Mouse (Mus musculus) kidney, adult 2 months (tissue): ENCODE measurements around the gene Cercam. TPM values are rescaled to one million over a fixed set of nuclear protein-coding genes. Genes with fewer than 3 reads are reported as not detected.

Source experiments
- DNase-seq: peaks from one replicate; pipeline ENCODE4 v3.0.0; 2021
- H3K27ac ChIP-seq: fragments of 200-500 bp; 2 replicates; pipeline ENCODE4 v1.5.1; 2012; ENCODE audit warnings: low read depth, low read length, control low read depth, inconsistent platforms; ENCODE audit not compliant: insufficient read depth
- H3K27me3 ChIP-seq: fragments of 200-500 bp; replicated peaks from 2 replicates; pipeline ENCODE4 v1.6.1; 2012; ENCODE audit warnings: mild to moderate bottlenecking, moderate library complexity, low read length, inconsistent platforms; ENCODE audit not compliant: control insufficient read depth, insufficient read depth
- H3K36me3 ChIP-seq: fragments of 200-500 bp; 2 replicates; pipeline ENCODE4 v1.6.1; 2012; ENCODE audit warnings: mild to moderate bottlenecking, moderate library complexity, low read length, inconsistent platforms; ENCODE audit not compliant: control insufficient read depth, insufficient read depth
- H3K4me1 ChIP-seq: fragments of 200-500 bp; 2 replicates; pipeline ENCODE4 v1.6.1; 2011; ENCODE audit warnings: low read length; ENCODE audit not compliant: control insufficient read depth, insufficient read depth
- H3K4me3 ChIP-seq: fragments of 200-500 bp; 2 replicates; pipeline ENCODE4 v1.5.1; 2011; ENCODE audit warnings: mild to moderate bottlenecking, low read depth, low read length, control low read depth; ENCODE audit not compliant: insufficient read depth
- CTCF ChIP-seq: fragments of 200-500 bp; conservative IDR thresholded peaks from 2 replicates; pipeline ENCODE4 v1.5.1; 2011; ENCODE audit warnings: low read depth, mild to moderate bottlenecking, control low read depth, low read length, moderate library complexity, mixed read lengths; ENCODE audit not compliant: insufficient read depth, insufficient read length
- POLR2A ChIP-seq: fragments of 200-500 bp; IDR thresholded peaks from one replicate; pipeline ENCODE4 v1.6.1; 2011; ENCODE audit warnings: low read depth, low read length, control low read depth
- WGBS: fragments of 180-500 bp; shearing (Covaris S2); methylation state at CpG from one replicate; pipeline ENCODE4 v1.1.7; 2018; 5-methylcytosine and 5-hydroxymethylcytosine counted together
- polyA plus RNA-seq: library from polyadenylated mRNA; depleted of rRNA; stranded (reverse); fragments of >200 nt; gene quantifications from 2 replicates; pipeline ENCODE4 v1.2.3, GENCODE M21; 2012

Gene Cercam
- polyA plus RNA-seq, 1 experiment, result 2.3 TPM

GRCm38 (mm10) chr2:29833796-29834195, 35.2 kb upstream of the Cercam start:
- Histone ChIP-seq H3K4me3 (no peak overlapping the region), H3K27ac (no peak overlapping the region), H3K4me1 (no peaks in the 10 kb centered on the region), H3K36me3 (no peaks in the 10 kb centered on the region; the same call in 1 of the 2 replicates), H3K27me3 (no peaks in the 10 kb centered on the region)
- no peak for DNase-seq
- 90% methylated on average over 5 of the region's 5 CpGs for WGBS
- TF ChIP-seq POLR2A (no peak), CTCF (no peak)

GRCm38 (mm10) chr2:29835391-29835899, 33.5 kb upstream of the Cercam start:
- TF ChIP-seq CTCF (no peak), POLR2A (no peak)
- no peaks in the 10 kb centered on the region for H3K4me1 ChIP-seq
- H3K36me3 ChIP-seq, result no peaks in the 10 kb centered on the region; the same call in 1 of the 2 replicates
- H3K27ac ChIP-seq, result no peak overlapping the region
- peak; percentile 54 for DNase-seq
- H3K27me3 ChIP-seq, result no peaks in the 10 kb centered on the region
- H3K4me3 ChIP-seq, result no peak overlapping the region
- WGBS, result 67% methylated on average over 2 of the region's 2 CpGs

- DNase-seq, result no peak
- Histone ChIP-seq H3K36me3 (peaks cover 2% of the 10 kb centered on the region; the same call in 1 of the 2 replicates), H3K27ac (no peak overlapping the region), H3K4me1 (no peaks in the 10 kb centered on the region), H3K27me3 (no peaks in the 10 kb centered on the region), H3K4me3 (no peak overlapping the region)
- WGBS, result 64% methylated on average over 4 of the region's 4 CpGs
- TF ChIP-seq POLR2A (no peak), CTCF (no peak)
Observed at GRCm38 (mm10) chr2:29839460-29839859, 29.5 kb upstream of the Cercam start.

DNA sequence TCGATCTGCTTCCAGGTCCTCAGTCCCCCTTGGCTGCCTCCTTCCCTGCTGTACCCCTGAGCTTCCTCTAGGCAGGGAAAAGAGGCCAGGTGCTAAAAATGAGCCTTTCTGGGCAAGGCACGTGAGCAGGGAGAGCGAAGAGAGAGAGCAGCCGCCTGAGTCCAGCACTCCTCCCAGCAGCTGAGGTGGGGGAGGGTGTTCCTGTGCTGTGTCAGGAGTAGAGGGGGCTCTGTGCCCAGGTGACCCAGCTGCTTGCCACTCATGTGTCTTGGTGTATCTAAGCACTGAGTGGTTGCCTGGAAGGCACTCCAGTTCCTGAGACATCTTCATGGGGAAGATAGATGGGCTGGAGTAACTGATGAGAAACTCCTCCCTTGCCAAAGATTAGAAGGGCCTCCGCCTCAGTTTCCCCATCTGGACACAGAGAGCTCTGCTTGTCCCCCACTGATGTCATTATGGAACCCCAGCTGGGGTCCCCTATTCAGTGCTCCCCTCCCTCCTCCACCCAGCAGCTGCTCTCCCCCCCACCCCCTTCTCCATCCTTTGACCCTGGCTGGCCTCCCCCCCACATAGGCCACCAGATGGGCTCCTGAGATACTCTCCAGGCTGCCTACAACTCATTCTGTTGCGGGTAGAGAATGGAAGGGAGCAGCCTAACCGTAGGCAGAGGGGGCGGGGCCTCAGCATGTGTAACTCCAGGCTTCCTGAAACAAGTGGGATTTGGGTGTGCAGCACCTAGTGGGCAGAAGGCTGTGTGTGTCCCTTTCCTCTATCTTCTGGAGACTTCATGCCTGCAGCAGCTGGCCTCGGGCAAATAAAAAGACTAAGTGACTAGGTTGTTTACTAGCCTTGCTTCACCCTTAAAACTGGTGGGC, 25.5 kb upstream of the Cercam start:
- H3K4me1 ChIP-seq, result no peaks in the 10 kb centered on the region
- peaks cover 2% of the 10 kb centered on the region; the same call in 1 of the 2 replicates for H3K36me3 ChIP-seq
- H3K27ac ChIP-seq, result no peak overlapping the region
- H3K4me3 ChIP-seq, result no peak overlapping the region
- no peaks in the 10 kb centered on the region for H3K27me3 ChIP-seq
- no peak for DNase-seq
- TF ChIP-seq CTCF (no peak), POLR2A (no peak)
- WGBS, result 77% methylated on average over 9 of the region's 9 CpGs

DNA sequence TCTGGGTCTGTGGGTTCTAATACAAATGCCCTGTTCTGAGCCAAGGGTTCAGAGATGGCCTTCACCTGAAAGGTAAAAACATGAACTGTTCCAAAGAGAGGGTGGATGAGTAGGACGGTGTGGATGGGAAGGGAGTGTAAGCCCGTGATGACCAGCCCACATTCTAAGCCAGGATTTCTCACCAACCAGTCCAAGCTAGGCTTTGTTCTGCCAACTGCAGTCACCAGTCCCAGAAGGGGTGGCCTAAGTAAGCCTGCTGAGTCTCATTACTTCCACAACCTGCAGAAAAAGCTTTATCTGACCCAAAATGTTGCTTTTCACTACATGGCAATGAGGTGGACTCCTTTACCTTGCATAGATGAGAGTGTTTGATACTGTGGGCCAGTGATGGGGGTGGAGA, 24.8 kb upstream of the Cercam start:
- no peak overlapping the region for H3K4me3 ChIP-seq
- WGBS, result 96% methylated on average over 2 of the region's 2 CpGs
- no peak overlapping the region for H3K27ac ChIP-seq
- H3K36me3 ChIP-seq, result peaks cover 2% of the 10 kb centered on the region; the same call in 1 of the 2 replicates
- no peak for DNase-seq
- no peaks in the 10 kb centered on the region for H3K4me1 ChIP-seq
- TF ChIP-seq POLR2A (no peak), CTCF (no peak)
- H3K27me3 ChIP-seq, result no peaks in the 10 kb centered on the region

GRCm38 (mm10) chr2:29844661-29845060, 24.3 kb upstream of the Cercam start:
- DNase-seq, result no peak
- no peak overlapping the region for H3K27ac ChIP-seq
- TF ChIP-seq CTCF, result no peak
- no peak for TF ChIP-seq POLR2A
- WGBS, result 76% methylated on average over 3 of the region's 3 CpGs
- H3K36me3 ChIP-seq, result peaks cover 2% of the 10 kb centered on the region; the same call in 1 of the 2 replicates
- H3K4me3 ChIP-seq, result no peak overlapping the region
- H3K4me1 ChIP-seq, result no peaks in the 10 kb centered on the region
- no peaks in the 10 kb centered on the region for H3K27me3 ChIP-seq

DNA sequence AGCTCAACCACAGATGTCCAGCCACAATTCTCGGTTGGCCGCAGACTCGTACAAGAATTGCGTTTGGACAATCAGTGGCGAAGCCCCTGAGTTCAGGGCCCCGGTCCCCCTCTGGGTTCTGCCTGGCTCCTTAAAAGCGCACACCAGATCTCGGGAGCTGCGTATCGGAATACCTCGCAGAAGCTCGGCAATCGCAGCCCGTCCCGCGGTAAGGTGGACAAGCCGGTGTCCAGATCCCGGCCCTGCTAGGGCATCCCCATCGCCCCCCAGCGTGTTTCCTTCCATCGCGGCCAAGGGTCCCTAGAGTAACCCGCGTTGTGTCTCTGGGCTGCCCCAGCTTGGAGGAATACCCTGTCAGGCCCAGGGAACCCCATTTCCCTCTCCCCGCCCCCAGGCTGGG, 23.3 kb upstream of the Cercam start:
- WGBS, result 63% methylated on average over 25 of the region's 25 CpGs
- Histone ChIP-seq H3K27me3 (no peaks in the 10 kb centered on the region), H3K27ac (no peak overlapping the region), H3K36me3 (peaks cover 2% of the 10 kb centered on the region; the same call in 1 of the 2 replicates), H3K4me1 (no peaks in the 10 kb centered on the region), H3K4me3 (no peak overlapping the region)
- no peak for TF ChIP-seq POLR2A
- no peak for TF ChIP-seq CTCF
- DNase-seq, result no peak
